Mouse (Mus musculus): Measurements from ENCODE around the gene Olfr1445. TPM values are rescaled to one million over a fixed set of nuclear protein-coding genes. Genes with fewer than 3 reads are reported as not detected.

The Olfr1445 gene
- not detected for polyA plus RNA-seq (2014; fragmentation: Illumina TruSeq; extraction: RNeasy Lipid Tissue Mini Kit (QIAGEN cat#74804))

DNA sequence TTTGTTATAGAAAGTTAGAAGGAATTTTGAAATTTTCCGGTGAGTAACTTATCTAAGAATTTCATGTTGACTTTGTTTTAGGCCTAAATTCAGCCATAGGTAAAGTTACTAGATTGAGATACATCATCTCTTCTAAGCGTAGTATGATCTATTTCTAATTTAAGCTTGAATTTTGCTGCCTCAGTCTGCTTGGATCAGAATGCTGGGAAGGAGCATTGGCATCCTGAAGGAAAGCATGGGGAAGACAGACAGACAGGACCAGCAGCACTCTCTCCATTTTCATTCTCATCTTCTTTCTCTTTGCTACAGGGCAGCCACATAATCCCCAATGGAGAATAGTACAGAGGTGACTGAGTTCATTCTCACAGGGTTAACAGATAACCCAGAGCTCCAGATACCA lies at the start of gene Olfr1445:
Gene Olfr1445, plus strand, starts transcription at position 301 of the 400 bp plus-strand sequence.

DNA sequence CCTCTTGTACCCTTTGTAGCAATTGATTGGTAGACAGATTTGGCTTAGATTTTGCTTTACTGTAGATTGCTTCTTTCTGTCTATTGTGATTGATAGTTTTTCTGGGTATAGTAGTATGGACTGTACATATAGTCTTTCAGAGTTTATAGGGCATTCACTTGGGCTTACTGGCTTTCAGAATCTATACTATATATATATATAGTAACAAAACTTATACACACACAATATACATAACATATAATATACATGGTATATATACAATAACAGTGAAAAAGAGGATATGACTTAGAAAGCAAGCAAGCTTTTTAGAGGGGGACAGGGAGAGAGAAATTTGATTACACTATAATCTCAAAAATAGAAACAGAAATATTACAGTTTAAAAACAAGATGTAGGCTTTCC lies 37.3 kb upstream of the Olfr1445 start, which contains the start of gene Gm5244:
Gene Gm5244, plus strand, starts transcription at position 301 of the 400 bp plus-strand sequence.

DNA sequence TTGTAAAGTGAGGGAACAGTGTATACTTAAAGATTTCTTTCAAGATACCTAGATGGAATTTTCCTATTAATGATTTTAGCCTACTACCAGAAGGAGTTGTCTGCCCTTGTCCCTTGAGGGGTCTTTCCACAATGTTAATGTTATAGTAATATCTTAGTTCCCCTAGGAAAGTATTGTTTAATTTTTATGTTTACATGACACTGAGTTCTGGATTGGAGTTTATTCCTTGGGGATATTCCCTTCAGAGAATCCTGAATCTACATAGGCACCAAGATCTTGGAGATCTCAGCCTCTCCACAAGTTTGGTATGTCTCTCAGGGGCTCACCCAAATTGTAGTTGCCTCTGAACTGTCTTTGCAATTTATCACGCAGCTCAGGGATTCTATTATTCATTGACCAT lies 26.7 kb upstream of the Olfr1445 start, which contains the start of gene Olfr1444:
Gene Olfr1444, plus strand, starts transcription at position 301 of the 400 bp plus-strand sequence.

DNA sequence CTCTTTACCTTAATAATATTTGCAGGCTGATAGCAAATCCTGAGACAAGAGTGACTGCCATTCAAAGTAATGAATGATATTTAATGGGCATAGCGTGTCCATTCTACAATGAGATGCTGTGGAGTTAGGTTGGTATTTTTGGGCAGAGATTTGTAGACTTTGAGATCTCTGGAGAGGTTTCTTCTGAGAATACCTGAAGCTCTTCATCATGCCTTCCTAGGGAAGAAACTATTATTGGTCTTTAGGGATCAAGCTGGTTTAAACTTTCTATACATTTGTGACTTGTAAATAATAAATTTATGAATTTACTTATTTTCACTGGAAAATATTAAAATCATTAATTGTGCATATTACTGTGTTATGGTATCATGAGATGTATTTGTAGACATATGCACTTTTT lies 9.8 kb downstream of the Olfr1445 start, which contains the start of gene Olfr1446:
Gene Olfr1446, minus strand, starts transcription at position 101 of the 400 bp plus-strand sequence.

DNA sequence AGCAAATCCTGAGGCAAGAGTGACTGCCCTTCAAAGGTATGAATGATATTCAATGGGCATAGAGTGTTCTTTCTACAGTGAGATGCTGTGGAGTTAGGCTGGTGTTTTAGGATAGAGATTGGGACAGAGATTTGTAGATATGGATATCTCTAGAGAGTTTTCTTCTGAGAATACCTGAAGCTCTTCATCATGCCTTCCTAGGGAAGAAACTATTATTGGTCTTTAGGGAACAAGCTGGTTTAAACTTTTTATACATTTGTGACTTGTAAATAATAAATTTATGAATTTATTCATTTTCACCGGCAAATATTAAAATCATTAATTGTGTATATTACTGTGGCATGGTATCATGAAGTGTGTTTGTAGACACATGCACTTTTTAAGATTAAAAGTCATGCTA lies 20.0 kb downstream of the Olfr1445 start, which contains the start of gene Olfr1447:
Gene Olfr1447, minus strand, starts transcription at position 101 of the 400 bp plus-strand sequence.

DNA sequence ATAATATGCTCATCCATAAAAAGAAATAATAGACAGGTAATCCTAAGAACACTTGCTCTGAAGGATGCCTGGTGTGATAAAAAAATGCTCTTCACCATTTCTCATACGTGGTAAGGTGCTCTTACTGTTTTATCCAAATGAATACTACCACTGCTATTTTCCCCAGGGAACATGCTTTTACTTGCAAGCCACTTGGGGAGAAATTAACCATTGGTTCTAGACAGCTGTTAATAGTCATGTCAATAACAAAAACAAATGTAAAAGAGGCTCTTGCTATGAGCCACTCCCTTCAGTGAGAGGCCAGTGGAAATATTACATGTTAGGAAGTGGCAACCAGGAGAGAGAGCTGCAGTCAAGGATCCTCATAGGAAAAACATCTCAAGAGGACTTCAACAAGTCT lies 40.7 kb downstream of the Olfr1445 start, which contains the start of gene Olfr1448:
Gene Olfr1448, minus strand, starts transcription at position 101 of the 400 bp plus-strand sequence.

DNA sequence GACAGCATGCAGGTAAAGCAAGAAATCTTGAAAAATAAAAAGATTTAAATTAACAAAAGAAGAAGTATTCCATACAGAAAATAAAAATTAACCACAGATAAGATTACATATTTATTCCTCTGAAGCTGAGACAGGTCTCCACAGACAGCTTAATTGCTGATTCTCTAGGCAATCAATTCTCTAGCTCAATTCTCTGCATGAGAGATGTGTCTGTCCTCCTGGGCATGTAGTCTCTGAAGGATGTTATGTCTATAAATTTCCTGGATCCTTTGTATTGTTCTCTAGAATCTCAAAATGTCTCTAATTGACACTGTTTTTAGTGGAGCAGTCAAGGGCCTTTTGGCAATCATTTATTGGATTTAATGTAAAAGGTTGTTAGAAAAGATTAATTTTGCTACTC lies 46.9 kb downstream of the Olfr1445 start, which contains the start of gene Olfr1449:
Gene Olfr1449, plus strand, starts transcription at position 301 of the 400 bp plus-strand sequence.

Other genes starting within 250 kb of the Olfr1445 start
- gene Olfr1442, start 213.4 kb upstream of the Olfr1445 start, polyA plus RNA-seq (2014; fragmentation: Illumina TruSeq; extraction: RNeasy Lipid Tissue Mini Kit (QIAGEN cat#74804)), result not detected
- not detected for gene Olfr1443, start 205.7 kb upstream of the Olfr1445 start, polyA plus RNA-seq (2014; fragmentation: Illumina TruSeq; extraction: RNeasy Lipid Tissue Mini Kit (QIAGEN cat#74804))
- gene Keg1, start 188.1 kb upstream of the Olfr1445 start, polyA plus RNA-seq (2014; fragmentation: Illumina TruSeq; extraction: RNeasy Lipid Tissue Mini Kit (QIAGEN cat#74804)), result not detected
- 3.2 TPM for gene Cntf, start 118.2 kb upstream of the Olfr1445 start, polyA plus RNA-seq (2014; fragmentation: Illumina TruSeq; extraction: RNeasy Lipid Tissue Mini Kit (QIAGEN cat#74804))
- 199 TPM for gene Zfp91, start 87.7 kb upstream of the Olfr1445 start, polyA plus RNA-seq (2014; fragmentation: Illumina TruSeq; extraction: RNeasy Lipid Tissue Mini Kit (QIAGEN cat#74804))
- gene Lpxn, start 87.7 kb upstream of the Olfr1445 start, polyA plus RNA-seq (2014; fragmentation: Illumina TruSeq; extraction: RNeasy Lipid Tissue Mini Kit (QIAGEN cat#74804)), result 2.6 TPM
- gene Gm5244, start 37.2 kb upstream of the Olfr1445 start, polyA plus RNA-seq (2014; fragmentation: Illumina TruSeq; extraction: RNeasy Lipid Tissue Mini Kit (QIAGEN cat#74804)), result not detected
- gene Olfr1444, start 26.6 kb upstream of the Olfr1445 start, polyA plus RNA-seq (2014; fragmentation: Illumina TruSeq; extraction: RNeasy Lipid Tissue Mini Kit (QIAGEN cat#74804)), result not detected
- gene Olfr1446, start 9.7 kb downstream of the Olfr1445 start, polyA plus RNA-seq (2014; fragmentation: Illumina TruSeq; extraction: RNeasy Lipid Tissue Mini Kit (QIAGEN cat#74804)), result not detected
- gene Olfr1447, start 19.9 kb downstream of the Olfr1445 start, polyA plus RNA-seq (2014; fragmentation: Illumina TruSeq; extraction: RNeasy Lipid Tissue Mini Kit (QIAGEN cat#74804)), result not detected
- gene Olfr1448, start 40.6 kb downstream of the Olfr1445 start, polyA plus RNA-seq (2014; fragmentation: Illumina TruSeq; extraction: RNeasy Lipid Tissue Mini Kit (QIAGEN cat#74804)), result not detected
- not detected for gene Olfr1449, start 47.0 kb downstream of the Olfr1445 start, polyA plus RNA-seq (2014; fragmentation: Illumina TruSeq; extraction: RNeasy Lipid Tissue Mini Kit (QIAGEN cat#74804))
- not detected for gene Olfr1450, start 66.4 kb downstream of the Olfr1445 start, polyA plus RNA-seq (2014; fragmentation: Illumina TruSeq; extraction: RNeasy Lipid Tissue Mini Kit (QIAGEN cat#74804))
- gene Olfr1451, start 111.2 kb downstream of the Olfr1445 start, polyA plus RNA-seq (2014; fragmentation: Illumina TruSeq; extraction: RNeasy Lipid Tissue Mini Kit (QIAGEN cat#74804)), result not detected
- gene Olfr1453, start 144.5 kb downstream of the Olfr1445 start, polyA plus RNA-seq (2014; fragmentation: Illumina TruSeq; extraction: RNeasy Lipid Tissue Mini Kit (QIAGEN cat#74804)), result not detected
- not detected for gene Olfr1454, start 176.8 kb downstream of the Olfr1445 start, polyA plus RNA-seq (2014; fragmentation: Illumina TruSeq; extraction: RNeasy Lipid Tissue Mini Kit (QIAGEN cat#74804))
- gene Olfr1457, start 214.0 kb downstream of the Olfr1445 start, polyA plus RNA-seq (2014; fragmentation: Illumina TruSeq; extraction: RNeasy Lipid Tissue Mini Kit (QIAGEN cat#74804)), result not detected
- gene Olfr1458, start 222.9 kb downstream of the Olfr1445 start, polyA plus RNA-seq (2014; fragmentation: Illumina TruSeq; extraction: RNeasy Lipid Tissue Mini Kit (QIAGEN cat#74804)), result not detected